Mouse (Mus musculus): ENCODE results near the gene Asna1.

Asna1 gene

GRCm38 (mm10) chr8:85035165-85035727 is 10.2 kb upstream of the Asna1 start:
- DNase-seq (ENCODE audit: low spot score): peak; percentile 29

- DNase-seq (ENCODE audit: low spot score): peak; percentile 80
Measured at GRCm38 (mm10) chr8:85034764-85035163, 9.7 kb upstream of the Asna1 start.

GRCm38 (mm10) chr8:85033867-85034266 is 8.8 kb upstream of the Asna1 start:
- no peak for DNase-seq (ENCODE audit: low spot score)

GRCm38 (mm10) chr8:85032622-85033311 is 7.7 kb upstream of the Asna1 start:
- DNase-seq (ENCODE audit: low spot score): no peak

- no peak for DNase-seq (ENCODE audit: low spot score)
Measured at GRCm38 (mm10) chr8:85029271-85029670, 4.2 kb upstream of the Asna1 start.

GRCm38 (mm10) chr8:85027922-85028321 is 2.8 kb upstream of the Asna1 start:
- peak; percentile 11 for DNase-seq (ENCODE audit: low spot score)

GRCm38 (mm10) chr8:85027516-85027855 is 2.4 kb upstream of the Asna1 start:
- peak; percentile 25 for DNase-seq (ENCODE audit: low spot score)

GRCm38 (mm10) chr8:85026670-85027515 is 1.8 kb upstream of the Asna1 start, which contains the start of gene Trir:
Gene Trir, plus strand, starts transcription at chr8:85026823.
- DNase-seq (ENCODE audit: low spot score): peak; percentile 99

- no peak for DNase-seq (ENCODE audit: low spot score)
Measured at GRCm38 (mm10) chr8:85023846-85024245, 1.2 kb downstream of the Asna1 start.

- no peak for DNase-seq (ENCODE audit: low spot score)
Measured at GRCm38 (mm10) chr8:85021514-85022055, 3.5 kb downstream of the Asna1 start.

GRCm38 (mm10) chr8:85017209-85017608 is 7.9 kb downstream of the Asna1 start:
- peak; percentile 32 for DNase-seq (ENCODE audit: low spot score)

- no peak for DNase-seq (ENCODE audit: low spot score)
Measured at GRCm38 (mm10) chr8:85016724-85017123, 8.4 kb downstream of the Asna1 start.

- no peak for DNase-seq (ENCODE audit: low spot score)
Measured at GRCm38 (mm10) chr8:85014431-85014830, 10.7 kb downstream of the Asna1 start, which contains the start of gene Best2. Gene Best2, minus strand, starts transcription at chr8:85014531.

- peak; percentile 92 for DNase-seq (ENCODE audit: low spot score)
Measured at GRCm38 (mm10) chr8:85013230-85013840, 11.7 kb downstream of the Asna1 start.

- DNase-seq (ENCODE audit: low spot score): no peak
Measured at GRCm38 (mm10) chr8:85011242-85011641, 13.8 kb downstream of the Asna1 start.

- DNase-seq (ENCODE audit: low spot score): peak; percentile 51
Measured at GRCm38 (mm10) chr8:85007686-85008085, 17.4 kb downstream of the Asna1 start.

- DNase-seq (ENCODE audit: low spot score): peak; percentile 94
Measured at GRCm38 (mm10) chr8:84997649-84998295, 27.3 kb downstream of the Asna1 start.

- no peak for DNase-seq (ENCODE audit: low spot score)
Measured at GRCm38 (mm10) chr8:84996978-84997377, 28.1 kb downstream of the Asna1 start.

- DNase-seq (ENCODE audit: low spot score): no peak
Measured at GRCm38 (mm10) chr8:84995680-84996079, 29.4 kb downstream of the Asna1 start.

GRCm38 (mm10) chr8:84994375-84994774 is 30.7 kb downstream of the Asna1 start:
- no peak for DNase-seq (ENCODE audit: low spot score)

- no peak for DNase-seq (ENCODE audit: low spot score)
Measured at GRCm38 (mm10) chr8:84990836-84991235, 34.2 kb downstream of the Asna1 start.

GRCm38 (mm10) chr8:84990349-84990748 is 34.7 kb downstream of the Asna1 start, which contains the start of gene Hook2:
Gene Hook2, plus strand, starts transcription at chr8:84990603.
- peak; percentile 99 for DNase-seq (ENCODE audit: low spot score)

Data from retina, embryonic 14.5 days (tissue).